Mouse (Mus musculus): Measurements from ENCODE around the gene Olfr806. TPM values are rescaled to one million over a fixed set of nuclear protein-coding genes. Genes with fewer than 3 reads are reported as not detected.

The Olfr806 gene
- polyA plus RNA-seq, 1 experiment from 2014 or later = not detected

Small RNAs within 50 kb of the gene (microRNA-seq; reads per million reads assigned to microRNA genes)
- gene Gm24485 = not detected

Other genes starting within 250 kb of the Olfr806 start
- not detected in 2 replicates for gene Olfr790, start 243.4 kb downstream of the Olfr806 start, polyA plus RNA-seq (2014; fragmentation: Nextera tagmentation; extraction: Ambion mirVana)
- not detected in 2 replicates for gene Olfr791, start 220.1 kb downstream of the Olfr806 start, polyA plus RNA-seq (2014; fragmentation: Nextera tagmentation; extraction: Ambion mirVana)
- not detected in 2 replicates for gene Olfr792, start 202.8 kb downstream of the Olfr806 start, polyA plus RNA-seq (2014; fragmentation: Nextera tagmentation; extraction: Ambion mirVana)
- gene Olfr794, start 174.3 kb downstream of the Olfr806 start, polyA plus RNA-seq (2014; fragmentation: Nextera tagmentation; extraction: Ambion mirVana) = not detected in 2 replicates
- gene Olfr796, start 129.4 kb downstream of the Olfr806 start, polyA plus RNA-seq (2014; fragmentation: Nextera tagmentation; extraction: Ambion mirVana) = not detected in 2 replicates
- not detected in 2 replicates for gene Olfr798, start 114.0 kb downstream of the Olfr806 start, polyA plus RNA-seq (2014; fragmentation: Nextera tagmentation; extraction: Ambion mirVana)
- gene Olfr799, start 104.4 kb downstream of the Olfr806 start, polyA plus RNA-seq (2014; fragmentation: Nextera tagmentation; extraction: Ambion mirVana) = not detected in 2 replicates
- gene Olfr800, start 84.2 kb downstream of the Olfr806 start, polyA plus RNA-seq (2014; fragmentation: Nextera tagmentation; extraction: Ambion mirVana) = not detected in 2 replicates
- gene Olfr801, start 68.1 kb downstream of the Olfr806 start, polyA plus RNA-seq (2014; fragmentation: Nextera tagmentation; extraction: Ambion mirVana) = not detected in 2 replicates
- not detected in 2 replicates for gene Olfr802, start 53.8 kb downstream of the Olfr806 start, polyA plus RNA-seq (2014; fragmentation: Nextera tagmentation; extraction: Ambion mirVana)
- gene Olfr803, start 47.6 kb downstream of the Olfr806 start, polyA plus RNA-seq (2014; fragmentation: Nextera tagmentation; extraction: Ambion mirVana) = not detected in 2 replicates
- not detected in 2 replicates for gene Olfr804, start 38.7 kb downstream of the Olfr806 start, polyA plus RNA-seq (2014; fragmentation: Nextera tagmentation; extraction: Ambion mirVana)
- not detected in 2 replicates for gene Olfr805, start 12.5 kb downstream of the Olfr806 start, polyA plus RNA-seq (2014; fragmentation: Nextera tagmentation; extraction: Ambion mirVana)
- not detected in 2 replicates for gene Olfr807, start 15.9 kb upstream of the Olfr806 start, polyA plus RNA-seq (2014; fragmentation: Nextera tagmentation; extraction: Ambion mirVana)
- gene Olfr808, start 23.6 kb upstream of the Olfr806 start, polyA plus RNA-seq (2014; fragmentation: Nextera tagmentation; extraction: Ambion mirVana) = not detected in 2 replicates
- not detected in 2 replicates for gene Olfr809, start 32.7 kb upstream of the Olfr806 start, polyA plus RNA-seq (2014; fragmentation: Nextera tagmentation; extraction: Ambion mirVana)
- gene Olfr810, start 53.0 kb upstream of the Olfr806 start, polyA plus RNA-seq (2014; fragmentation: Nextera tagmentation; extraction: Ambion mirVana) = not detected in 2 replicates
- not detected in 2 replicates for gene Olfr811, start 62.5 kb upstream of the Olfr806 start, polyA plus RNA-seq (2014; fragmentation: Nextera tagmentation; extraction: Ambion mirVana)
- gene Olfr812, start 104.2 kb upstream of the Olfr806 start, polyA plus RNA-seq (2014; fragmentation: Nextera tagmentation; extraction: Ambion mirVana) = not detected in 2 replicates
- not detected in 2 replicates for gene Olfr813, start 113.4 kb upstream of the Olfr806 start, polyA plus RNA-seq (2014; fragmentation: Nextera tagmentation; extraction: Ambion mirVana)
- not detected in 2 replicates for gene Olfr814, start 137.9 kb upstream of the Olfr806 start, polyA plus RNA-seq (2014; fragmentation: Nextera tagmentation; extraction: Ambion mirVana)
- not detected in 2 replicates for gene Olfr815, start 163.9 kb upstream of the Olfr806 start, polyA plus RNA-seq (2014; fragmentation: Nextera tagmentation; extraction: Ambion mirVana)
- gene Olfr816, start 173.7 kb upstream of the Olfr806 start, polyA plus RNA-seq (2014; fragmentation: Nextera tagmentation; extraction: Ambion mirVana) = not detected in 2 replicates
- gene Olfr818, start 207.2 kb upstream of the Olfr806 start, polyA plus RNA-seq (2014; fragmentation: Nextera tagmentation; extraction: Ambion mirVana) = not detected in 2 replicates
- not detected in 2 replicates for gene Olfr819, start 225.3 kb upstream of the Olfr806 start, polyA plus RNA-seq (2014; fragmentation: Nextera tagmentation; extraction: Ambion mirVana)
- gene Olfr247, start 234.2 kb upstream of the Olfr806 start, polyA plus RNA-seq (2014; fragmentation: Nextera tagmentation; extraction: Ambion mirVana) = not detected in 2 replicates
- not detected in 2 replicates for gene Gm10310, start 243.1 kb upstream of the Olfr806 start, polyA plus RNA-seq (2014; fragmentation: Nextera tagmentation; extraction: Ambion mirVana)

All from midbrain, embryonic 11.5 days (tissue).